Mouse (Mus musculus) heart, postnatal 0 days (tissue): ENCODE results near the gene Abcd2. TPM values are rescaled to one million over a fixed set of nuclear protein-coding genes. Genes with fewer than 3 reads are reported as not detected.

Experiments used
- ATAC-seq: fragments of 200-750 bp; cut with Nextera tagmentation; 2 replicates; pipeline ENCODE4 v1.8.0; 2017; ENCODE audit warnings: low read depth, moderate number of reproducible peaks, moderate library complexity; ENCODE audit not compliant: insufficient read depth
- DNase-seq: peaks from one replicate; pipeline ENCODE4 v3.0.0-alpha.2; 2016; ENCODE audit warnings: low spot score
- H3K27ac ChIP-seq: fragments of 300-500 bp; sonication (generic); 2 replicates; pipeline ENCODE4 v1.5.1; 2014; ENCODE audit warnings: low read depth, mild to moderate bottlenecking
- H3K27me3 ChIP-seq: fragments of 300-500 bp; sonication (generic); 2 replicates; pipeline ENCODE4 v1.6.1; 2014; ENCODE audit warnings: low read length, mixed read lengths; ENCODE audit not compliant: control insufficient read depth, insufficient read depth
- H3K36me3 ChIP-seq: fragments of 300-500 bp; sonication (generic); replicated peaks from 2 replicates; pipeline ENCODE4 v1.6.1; 2014; ENCODE audit warnings: low read length, mixed read lengths; ENCODE audit not compliant: control insufficient read depth, insufficient read depth
- H3K4me1 ChIP-seq: fragments of 300-500 bp; sonication (generic); 2 replicates; pipeline ENCODE4 v1.6.1; 2014; ENCODE audit warnings: antibody characterized with exemption; ENCODE audit not compliant: control insufficient read depth, insufficient read depth
- H3K4me2 ChIP-seq: fragments of 300-500 bp; sonication (generic); 2 replicates; pipeline ENCODE4 v1.6.1; 2014; ENCODE audit warnings: low read depth, mild to moderate bottlenecking, low read length, moderate library complexity
- H3K4me3 ChIP-seq: fragments of 300-500 bp; sonication (generic); 2 replicates; pipeline ENCODE4 v1.5.1; 2014; ENCODE audit warnings: low read depth, low read length
- H3K9ac ChIP-seq: fragments of 300-500 bp; sonication (generic); replicated peaks from 2 replicates; pipeline ENCODE4 v1.6.1; 2014; ENCODE audit warnings: low read depth, low read length, mixed read lengths
- H3K9me3 ChIP-seq: fragments of 300-500 bp; sonication (generic); replicated peaks from 2 replicates; pipeline ENCODE4 v1.6.1; 2016; ENCODE audit warnings: low read length; ENCODE audit not compliant: control insufficient read depth
- CTCF ChIP-seq: IDR thresholded peaks from 2 replicates; pipeline ENCODE4 v1.5.1; 2016; ENCODE audit warnings: antibody characterized with exemption, control low read depth, low read depth
- EP300 ChIP-seq: IDR thresholded peaks from 2 replicates; pipeline ENCODE4 v1.6.1; 2016; ENCODE audit warnings: antibody characterized with exemption, low read depth
- WGBS: fragments of 180-500 bp; shearing (Covaris S2); extraction: QIAGEN DNeasy Blood & Tissue Kit; methylation state at CpG from one replicate; pipeline ENCODE4 v1.1.7; 2014; 5-methylcytosine and 5-hydroxymethylcytosine counted together
- polyA plus RNA-seq: library from polyadenylated mRNA; unstranded; fragments of >200 nt; fragmentation: Nextera tagmentation; extraction: Ambion mirVana; gene quantifications from 2 replicates; pipeline ENCODE4 v1.2.1, GENCODE M21; 2015
- total RNA-seq: library from RNA; depleted of rRNA; stranded (reverse); fragments of >200 nt; gene quantifications from 2 replicates; pipeline ENCODE4 v1.2.3, GENCODE M21; 2014; ENCODE audit warnings: low replicate concordance

Gene Abcd2
- total and polyA plus RNA-seq, 2 experiments from 2014 or later = 0.38 to 1.2 TPM

- Histone ChIP-seq H3K9me3 (no peaks in the 10 kb centered on the region), H3K4me2 (peak overlapping the region; percentile 69; the same call in 1 of the 2 replicates), H3K27ac (no peak overlapping the region), H3K4me3 (no peak overlapping the region), H3K4me1 (peaks cover 4% of the 10 kb centered on the region; the same call in 1 of the 2 replicates), H3K9ac (no peak overlapping the region), H3K36me3 (no peaks in the 10 kb centered on the region), H3K27me3 (no peaks in the 10 kb centered on the region)
- no peak for ATAC-seq
- TF ChIP-seq CTCF (no peak), EP300 (no peak)
- 66% methylated on average over 4 of the region's 4 CpGs for WGBS
- no peak for DNase-seq
These were observed 1.6 kb downstream of the Abcd2 start for GRCm38 (mm10) chr15:91190026-91190425.

- H3K4me2 ChIP-seq = peak overlapping the region; percentile 34; the same call in 1 of the 2 replicates
- ATAC-seq (no peak), DNase-seq (peak; percentile 11)
- H3K27ac ChIP-seq = no peak overlapping the region
- no peaks in the 10 kb centered on the region for H3K27me3 ChIP-seq
- no peaks in the 10 kb centered on the region for H3K36me3 ChIP-seq
- peaks cover 2% of the 10 kb centered on the region; the same call in 1 of the 2 replicates for H3K4me1 ChIP-seq
- H3K9me3 ChIP-seq = no peaks in the 10 kb centered on the region
- H3K9ac ChIP-seq = no peak overlapping the region
- H3K4me3 ChIP-seq = peak overlapping the region; percentile 8; the same call in 1 of the 2 replicates
- no peak for TF ChIP-seq EP300
- no peak for TF ChIP-seq CTCF
- 61% methylated on average over 6 of the region's 6 CpGs for WGBS
These were observed 5.2 kb downstream of the Abcd2 start for GRCm38 (mm10) chr15:91186358-91186757.

- TF ChIP-seq EP300 (no peak), CTCF (no peak)
- H3K36me3 ChIP-seq = no peaks in the 10 kb centered on the region
- ATAC-seq (no peak), DNase-seq (no peak)
- no peak overlapping the region for H3K27ac ChIP-seq
- H3K4me3 ChIP-seq = no peak overlapping the region
- H3K27me3 ChIP-seq = no peaks in the 10 kb centered on the region
- WGBS = 67% methylated on average over 15 of the region's 15 CpGs
- H3K4me1 ChIP-seq = no peaks in the 10 kb centered on the region
- no peak overlapping the region for H3K4me2 ChIP-seq
- no peaks in the 10 kb centered on the region for H3K9me3 ChIP-seq
- H3K9ac ChIP-seq = no peak overlapping the region
These were observed 11.5 kb downstream of the Abcd2 start for GRCm38 (mm10) chr15:91179911-91180622.

GRCm38 (mm10) chr15:91178656-91179314 is 12.8 kb downstream of the Abcd2 start:
- TF ChIP-seq EP300 = no peak
- TF ChIP-seq CTCF = no peak

GRCm38 (mm10) chr15:91172193-91172592 is 19.4 kb downstream of the Abcd2 start:
- H3K9ac ChIP-seq = no peak overlapping the region
- no peaks in the 10 kb centered on the region for H3K4me1 ChIP-seq
- no peaks in the 10 kb centered on the region for H3K27me3 ChIP-seq
- H3K36me3 ChIP-seq = no peaks in the 10 kb centered on the region
- 79% methylated on average over 4 of the region's 4 CpGs for WGBS
- no peak overlapping the region for H3K4me3 ChIP-seq
- H3K4me2 ChIP-seq = no peak overlapping the region
- no peaks in the 10 kb centered on the region for H3K9me3 ChIP-seq
- TF ChIP-seq CTCF = no peak
- no peak for TF ChIP-seq EP300
- no peak overlapping the region for H3K27ac ChIP-seq
- no peak for DNase-seq
- no peak for ATAC-seq

More at GRCm38 (mm10) chr15:91178656-91179314, 12.8 kb downstream of the Abcd2 start:
- Histone ChIP-seq H3K27me3 (no peaks in the 10 kb centered on the region), H3K4me1 (no peaks in the 10 kb centered on the region), H3K27ac (no peak overlapping the region), H3K4me3 (no peak overlapping the region), H3K4me2 (no peak overlapping the region), H3K36me3 (no peaks in the 10 kb centered on the region), H3K9ac (no peak overlapping the region), H3K9me3 (no peaks in the 10 kb centered on the region)
- 70% methylated on average over 9 of the region's 9 CpGs for WGBS
- ATAC-seq (no peak), DNase-seq (no peak)
